Mouse (Mus musculus): ENCODE results near the gene Dusp12. TPM values are rescaled to one million over a fixed set of nuclear protein-coding genes. Genes with fewer than 3 reads are reported as not detected.

Dusp12 gene
- polyA plus RNA-seq, 1 experiment from 2014 or later, result 28.9 TPM

DNA sequence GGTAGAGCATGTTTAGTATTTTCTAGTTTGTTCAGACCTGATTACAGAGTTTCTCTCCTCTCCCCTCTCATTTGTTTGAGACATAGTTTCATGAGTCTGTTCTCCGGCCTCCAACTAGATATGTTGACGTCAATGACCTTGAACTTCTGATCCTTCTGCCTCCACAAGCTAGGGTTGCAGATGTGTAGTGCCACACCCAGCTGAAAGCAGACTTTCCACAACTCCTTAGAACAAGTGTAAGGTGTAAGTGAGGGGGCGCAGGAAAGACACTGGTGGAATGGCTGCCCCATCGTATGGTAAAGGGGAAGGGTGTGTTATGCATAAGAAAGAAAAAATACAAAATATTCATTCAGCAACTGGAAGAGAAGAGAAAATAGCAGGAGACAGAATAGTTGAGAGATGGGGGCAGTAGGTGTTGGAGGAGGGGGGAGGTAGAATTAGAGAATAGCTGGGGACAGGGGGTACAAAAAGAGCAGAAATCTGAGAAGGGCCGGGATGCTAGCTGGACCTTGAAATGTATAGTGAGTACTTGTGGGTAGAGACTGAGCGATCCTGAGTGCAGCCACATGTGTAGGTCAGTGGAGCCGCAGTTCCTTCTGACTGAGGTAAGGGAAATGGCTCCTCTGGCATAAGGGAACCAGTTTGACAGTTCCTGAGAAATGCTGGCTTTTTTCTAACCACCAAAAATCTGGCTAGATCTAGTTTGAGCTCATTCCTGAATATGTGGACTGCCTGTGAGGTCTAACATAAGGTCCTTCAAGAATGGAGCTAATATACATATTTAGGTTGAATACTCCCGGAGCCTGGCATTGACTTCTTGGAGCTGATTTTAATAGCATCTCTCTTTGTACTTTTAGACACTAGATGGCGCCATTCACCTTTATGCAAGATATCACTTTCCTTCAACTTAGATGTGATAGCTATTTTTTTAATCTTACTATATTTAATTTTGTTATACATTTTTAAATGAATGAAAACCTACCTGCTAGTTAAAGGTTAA is 9.6 kb upstream of the Dusp12 start:
- Histone ChIP-seq H3K9ac (no peak overlapping the region), H3K27ac (no peak overlapping the region), H3K9me3 (replicated peaks) (no peaks in the 10 kb centered on the region), H3K4me2 (no peak overlapping the region), H3K36me3 (ENCODE audit: poor library complexity, severe bottlenecking) (no peaks in the 10 kb centered on the region), H3K4me3 (no peak overlapping the region), H3K27me3 (0 out of 2 replicates have a peak, but pooled peaks cover 3% of the 10 kb centered on the region), H3K4me1 (no peaks in the 10 kb centered on the region)
- no peak; the same call in 1 of the 2 replicates for ATAC-seq
- 66% methylated on average over 9 of the region's 9 CpGs for WGBS

DNA sequence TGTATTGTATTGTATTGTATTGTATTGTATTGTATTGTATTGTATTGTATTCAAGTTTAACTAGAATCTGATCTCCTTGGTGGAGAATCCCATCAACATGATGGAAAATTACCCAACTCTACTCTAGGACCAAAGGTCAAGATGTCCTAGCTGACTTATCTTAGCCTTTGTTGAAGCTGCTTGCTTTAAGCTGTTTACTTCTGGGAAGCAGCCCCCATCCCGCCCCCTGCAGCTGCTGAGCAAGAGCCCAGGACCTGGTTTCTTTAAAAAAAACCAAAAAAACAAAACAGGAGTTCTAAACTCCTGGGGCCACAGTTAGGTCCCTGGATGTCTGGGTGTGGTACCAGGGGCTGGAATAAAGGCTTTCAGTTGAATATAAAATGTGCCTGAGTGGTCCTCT is 6.9 kb upstream of the Dusp12 start:
- H3K9ac ChIP-seq, result no peak overlapping the region
- no peaks in the 10 kb centered on the region for H3K27me3 ChIP-seq
- H3K4me3 ChIP-seq, result no peak overlapping the region
- H3K27ac ChIP-seq, result no peak overlapping the region
- no peaks in the 10 kb centered on the region for H3K9me3 ChIP-seq (replicated peaks)
- no peak for ATAC-seq
- 42% methylated on average over 1 of the region's 1 CpGs for WGBS
- H3K36me3 ChIP-seq (ENCODE audit: poor library complexity, severe bottlenecking), result no peaks in the 10 kb centered on the region
- H3K4me2 ChIP-seq, result no peak overlapping the region
- H3K4me1 ChIP-seq, result no peaks in the 10 kb centered on the region

- no peaks in the 10 kb centered on the region for H3K27me3 ChIP-seq
- H3K4me2 ChIP-seq, result no peak overlapping the region
- no peak for ATAC-seq
- no peaks in the 10 kb centered on the region for H3K36me3 ChIP-seq (ENCODE audit: poor library complexity, severe bottlenecking)
- H3K4me1 ChIP-seq, result no peaks in the 10 kb centered on the region
- no peak overlapping the region for H3K4me3 ChIP-seq
- no peak overlapping the region for H3K27ac ChIP-seq
- WGBS, result 83% methylated on average over 2 of the region's 2 CpGs
- no peak overlapping the region for H3K9ac ChIP-seq
- H3K9me3 ChIP-seq (replicated peaks), result no peaks in the 10 kb centered on the region
Measured at GRCm38 (mm10) chr1:170891646-170892045, 6.3 kb upstream of the Dusp12 start.

DNA sequence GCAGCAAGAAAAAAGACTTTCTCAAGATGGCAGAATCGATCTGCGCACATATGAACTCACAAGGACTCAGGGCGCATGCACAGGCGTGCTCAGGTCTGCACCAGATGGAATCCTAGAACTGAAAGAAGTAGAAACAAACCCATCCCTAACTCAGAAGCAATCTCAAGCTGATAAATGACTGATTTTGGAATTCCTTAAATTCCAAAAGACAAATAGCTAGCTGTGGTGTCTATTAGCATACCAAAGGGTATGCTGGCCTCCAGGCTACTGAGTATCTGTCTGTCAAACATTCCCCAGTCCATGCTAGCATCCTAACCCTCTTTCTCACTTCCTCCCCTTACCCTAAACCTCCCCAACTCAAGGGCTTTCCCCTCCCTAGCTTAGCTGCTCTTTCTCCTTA is 4.0 kb upstream of the Dusp12 start:
- H3K9me3 ChIP-seq (replicated peaks), result no peaks in the 10 kb centered on the region
- H3K36me3 ChIP-seq (ENCODE audit: poor library complexity, severe bottlenecking), result no peaks in the 10 kb centered on the region
- ATAC-seq, result no peak
- no peak overlapping the region for H3K4me3 ChIP-seq
- 73% methylated on average over 4 of the region's 4 CpGs for WGBS
- no peak overlapping the region for H3K4me2 ChIP-seq
- H3K4me1 ChIP-seq, result peaks cover 4% of the 10 kb centered on the region
- H3K27ac ChIP-seq, result no peak overlapping the region
- no peak overlapping the region for H3K9ac ChIP-seq
- no peaks in the 10 kb centered on the region for H3K27me3 ChIP-seq

- Histone ChIP-seq H3K27ac (no peak overlapping the region), H3K27me3 (no peaks in the 10 kb centered on the region), H3K9ac (no peak overlapping the region), H3K4me3 (no peak overlapping the region), H3K4me1 (peaks cover 14% of the 10 kb centered on the region), H3K9me3 (replicated peaks) (no peaks in the 10 kb centered on the region), H3K36me3 (ENCODE audit: poor library complexity, severe bottlenecking) (peaks cover 2% of the 10 kb centered on the region; the same call in 1 of the 2 replicates), H3K4me2 (no peak overlapping the region; the same call in 1 of the 2 replicates)
- ATAC-seq, result 0 out of 2 replicates have a peak, but pooled peaks have one; percentile 1
- WGBS, result 56% methylated on average over 6 of the region's 6 CpGs
Measured at GRCm38 (mm10) chr1:170886044-170886458, 711 bp upstream of the Dusp12 start.

DNA sequence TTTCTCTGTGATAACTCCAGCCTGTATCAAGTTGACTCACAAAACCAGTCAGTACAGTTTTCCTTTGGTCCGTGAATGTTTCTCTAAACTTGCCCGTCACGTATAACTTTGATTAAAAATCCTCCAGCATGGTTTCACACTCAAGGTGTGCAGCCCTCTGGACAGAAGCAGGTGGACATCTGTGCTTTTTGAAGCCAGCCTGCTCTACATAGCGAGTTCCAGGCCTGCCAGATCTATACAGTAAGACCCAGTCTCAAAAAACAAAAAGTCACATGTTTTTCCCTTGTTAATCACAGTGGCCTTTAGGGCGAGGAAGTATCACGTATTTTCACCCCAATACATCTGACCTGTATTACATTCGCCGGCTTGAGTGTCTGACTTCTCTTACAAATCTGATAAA is 950 bp downstream of the Dusp12 start:
- no peak for ATAC-seq
- Histone ChIP-seq H3K9me3 (replicated peaks) (no peaks in the 10 kb centered on the region), H3K9ac (peak overlapping the region; percentile 88), H3K27me3 (no peaks in the 10 kb centered on the region), H3K36me3 (ENCODE audit: poor library complexity, severe bottlenecking) (peaks cover 17% of the 10 kb centered on the region), H3K27ac (no peak overlapping the region), H3K4me1 (peaks cover 14% of the 10 kb centered on the region), H3K4me2 (peak overlapping the region; percentile 86), H3K4me3 (peak overlapping the region; percentile 92)
- WGBS, result 31% methylated on average over 8 of the region's 8 CpGs

DNA sequence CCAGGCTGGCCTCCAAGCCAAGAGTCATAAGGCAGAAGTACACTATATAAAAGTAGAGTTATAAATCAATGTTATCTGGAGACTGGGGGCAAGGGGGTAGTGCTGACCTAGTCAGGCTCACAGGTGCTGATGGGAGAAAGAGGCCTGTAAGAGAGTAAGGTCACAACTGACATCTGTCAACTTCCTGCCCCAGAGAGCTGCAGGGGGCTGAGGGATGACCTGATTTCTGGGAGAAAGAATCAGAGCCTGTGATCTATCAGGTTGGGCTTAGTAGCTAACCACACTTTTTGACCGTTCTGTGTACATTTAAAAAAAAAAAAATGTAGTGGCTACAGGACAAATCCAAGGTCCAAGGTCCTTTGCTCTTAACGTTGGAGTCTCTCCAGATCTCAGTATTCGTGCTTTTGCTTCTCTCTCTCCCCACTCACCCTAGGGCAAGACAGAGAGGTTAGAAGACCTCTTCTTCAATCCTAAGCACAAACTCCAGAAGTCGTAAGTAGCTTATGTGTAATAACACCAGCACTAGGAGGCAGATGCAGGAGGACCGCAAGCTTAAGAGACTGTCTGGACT is 2.3 kb downstream of the Dusp12 start:
- Histone ChIP-seq H3K27ac (no peak overlapping the region), H3K4me1 (peaks cover 14% of the 10 kb centered on the region), H3K27me3 (no peaks in the 10 kb centered on the region), H3K9ac (no peak overlapping the region), H3K9me3 (replicated peaks) (no peaks in the 10 kb centered on the region), H3K4me2 (no peak overlapping the region), H3K4me3 (no peak overlapping the region), H3K36me3 (ENCODE audit: poor library complexity, severe bottlenecking) (peaks cover 22% of the 10 kb centered on the region)
- 89% methylated on average over 5 of the region's 5 CpGs for WGBS
- no peak for ATAC-seq

DNA sequence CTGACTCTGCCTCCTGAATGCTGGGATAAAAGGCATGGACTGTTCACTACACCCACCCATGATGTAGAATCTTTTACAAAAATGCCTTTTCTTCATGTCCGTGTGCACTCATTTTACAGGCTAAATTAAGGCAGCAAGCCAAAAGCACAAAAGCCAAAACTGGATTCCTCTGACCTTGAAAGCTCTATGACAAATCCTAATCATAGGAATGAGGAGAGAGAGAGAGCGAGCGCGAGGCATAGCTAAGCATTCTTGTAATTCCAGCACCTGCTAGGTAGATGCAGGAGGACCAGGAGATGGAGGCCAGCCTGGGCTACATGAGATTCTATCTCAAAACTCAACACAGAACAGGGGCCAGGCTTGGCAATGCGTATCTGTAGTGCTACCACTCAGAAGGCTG is 8.4 kb downstream of the Dusp12 start:
- Histone ChIP-seq H3K4me1 (no peaks in the 10 kb centered on the region), H3K27ac (no peak overlapping the region), H3K9me3 (replicated peaks) (no peaks in the 10 kb centered on the region), H3K27me3 (no peaks in the 10 kb centered on the region), H3K4me3 (no peak overlapping the region), H3K9ac (no peak overlapping the region), H3K4me2 (no peak overlapping the region), H3K36me3 (ENCODE audit: poor library complexity, severe bottlenecking) (peaks cover 50% of the 10 kb centered on the region)
- WGBS, result 97% methylated on average over 5 of the region's 5 CpGs
- no peak for ATAC-seq

- 88% methylated on average over 3 of the region's 3 CpGs for WGBS
- no peak for ATAC-seq
- no peak overlapping the region for H3K4me3 ChIP-seq
- no peaks in the 10 kb centered on the region for H3K27me3 ChIP-seq
- H3K27ac ChIP-seq, result no peak overlapping the region
- H3K4me1 ChIP-seq, result no peaks in the 10 kb centered on the region
- no peak overlapping the region; the same call in 1 of the 2 replicates for H3K9ac ChIP-seq
- no peak overlapping the region for H3K4me2 ChIP-seq
- peaks cover 51% of the 10 kb centered on the region for H3K36me3 ChIP-seq (ENCODE audit: poor library complexity, severe bottlenecking)
- H3K9me3 ChIP-seq (replicated peaks), result no peaks in the 10 kb centered on the region
Measured at GRCm38 (mm10) chr1:170875676-170876075, 9.7 kb downstream of the Dusp12 start.

DNA sequence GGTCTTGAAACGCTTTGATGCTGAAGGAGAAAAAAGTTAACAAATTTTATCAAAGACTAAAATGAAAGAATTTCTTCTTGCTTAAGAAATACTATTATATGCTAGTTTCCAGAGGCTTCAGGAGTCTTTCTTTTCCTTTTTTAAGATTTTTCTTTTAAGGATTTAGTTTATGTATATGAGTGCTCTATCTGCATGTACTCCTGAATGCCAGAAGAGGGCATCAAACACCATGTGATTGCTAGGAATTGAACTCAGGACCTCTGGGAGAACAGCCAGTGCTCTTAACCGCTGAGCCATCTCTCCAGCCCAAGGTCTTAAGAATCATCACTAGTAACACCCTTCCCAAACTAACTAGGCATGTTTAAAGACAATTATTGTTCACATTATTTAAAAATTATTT is 13.4 kb downstream of the Dusp12 start:
- no peak overlapping the region for H3K9ac ChIP-seq
- ATAC-seq, result no peak
- H3K36me3 ChIP-seq (ENCODE audit: poor library complexity, severe bottlenecking), result peaks cover 30% of the 10 kb centered on the region
- H3K27me3 ChIP-seq, result no peaks in the 10 kb centered on the region
- WGBS, result 96% methylated on average over 2 of the region's 2 CpGs
- H3K4me1 ChIP-seq, result peaks cover 8% of the 10 kb centered on the region
- no peak overlapping the region for H3K27ac ChIP-seq
- H3K4me3 ChIP-seq, result no peak overlapping the region
- no peaks in the 10 kb centered on the region for H3K9me3 ChIP-seq (replicated peaks)
- H3K4me2 ChIP-seq, result no peak overlapping the region

DNA sequence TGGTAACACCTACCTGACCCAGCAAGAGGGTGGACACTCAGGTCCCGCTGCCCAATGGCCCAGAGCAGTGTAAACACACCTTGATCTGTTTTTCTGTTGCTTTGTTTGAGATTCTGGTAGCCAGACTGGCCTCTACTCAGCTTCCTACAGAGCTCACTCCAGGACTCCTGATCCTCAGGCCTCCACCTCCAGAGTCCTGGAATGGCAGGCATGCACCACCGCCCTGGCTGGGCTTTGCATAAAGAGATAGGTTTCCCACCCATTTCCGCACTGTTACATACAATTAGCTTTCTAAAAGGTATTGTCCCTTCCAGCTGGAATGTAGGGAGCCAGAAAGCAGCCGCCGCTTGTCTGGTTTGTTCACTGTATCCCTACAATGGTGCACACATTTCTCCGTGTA is 13.9 kb downstream of the Dusp12 start:
- H3K9me3 ChIP-seq (replicated peaks), result no peaks in the 10 kb centered on the region
- H3K36me3 ChIP-seq (ENCODE audit: poor library complexity, severe bottlenecking), result peaks cover 27% of the 10 kb centered on the region
- H3K27me3 ChIP-seq, result no peaks in the 10 kb centered on the region
- WGBS, result 86% methylated on average over 6 of the region's 6 CpGs
- H3K4me3 ChIP-seq, result no peak overlapping the region
- no peak overlapping the region for H3K27ac ChIP-seq
- peaks cover 13% of the 10 kb centered on the region for H3K4me1 ChIP-seq
- H3K4me2 ChIP-seq, result no peak overlapping the region
- no peak overlapping the region for H3K9ac ChIP-seq
- no peak for ATAC-seq

DNA sequence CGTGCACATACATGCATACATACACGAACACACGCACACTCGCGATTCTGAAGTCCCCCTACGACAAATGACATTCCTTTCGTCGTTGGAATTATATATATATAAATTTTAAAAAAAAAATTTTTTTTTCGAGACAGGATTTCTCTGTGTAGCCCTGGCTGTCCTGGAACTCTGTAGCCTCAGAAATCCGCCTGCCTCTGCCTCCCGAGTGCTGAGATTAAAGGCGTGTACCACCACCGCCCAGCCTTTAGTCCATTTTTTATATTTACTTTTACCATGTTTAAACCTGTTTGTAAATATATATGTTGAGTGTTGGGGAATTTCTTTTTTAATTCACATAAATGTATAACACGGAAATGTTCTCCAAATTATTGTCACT is 16.4 kb downstream of the Dusp12 start:
- ATAC-seq, result peak; percentile 19; the same call in 1 of the 2 replicates
- Histone ChIP-seq H3K4me1 (peaks cover 16% of the 10 kb centered on the region), H3K4me3 (peak overlapping the region; percentile 89), H3K4me2 (peak overlapping the region; percentile 89), H3K9me3 (replicated peaks) (no peaks in the 10 kb centered on the region), H3K27me3 (no peaks in the 10 kb centered on the region), H3K27ac (no peak overlapping the region), H3K36me3 (ENCODE audit: poor library complexity, severe bottlenecking) (peaks cover 10% of the 10 kb centered on the region), H3K9ac (peak overlapping the region; percentile 71)
- 21% methylated on average over 14 of the region's 14 CpGs for WGBS

All from forebrain, embryonic 13.5 days (tissue).